Mouse (Mus musculus) heart, adult 2 months (tissue): ENCODE measurements around the gene Vcam1. TPM values are rescaled to one million over a fixed set of nuclear protein-coding genes. Genes with fewer than 3 reads are reported as not detected.

Source experiments
- DNase-seq, 2 experiments: peaks; one replicate each; pipeline ENCODE4 v3.0.0; 2021
- H3K27ac ChIP-seq: fragments of 200-600 bp; 2 replicates; pipeline ENCODE4 v1.8.1; 2022
- H3K27me3 ChIP-seq: fragments of 200-500 bp; 2 replicates; pipeline ENCODE4 v1.6.1; 2012; ENCODE audit warnings: mild to moderate bottlenecking, low read length, inconsistent platforms, mixed read lengths; ENCODE audit not compliant: control insufficient read depth, insufficient read depth
- H3K36me3 ChIP-seq: fragments of 200-500 bp; 2 replicates; pipeline ENCODE4 v1.6.1; 2012; ENCODE audit warnings: low read length, inconsistent platforms; ENCODE audit not compliant: control insufficient read depth, insufficient read depth
- H3K4me1 ChIP-seq: fragments of 200-500 bp; 2 replicates; pipeline ENCODE4 v1.6.1; 2011; ENCODE audit warnings: low read length; ENCODE audit not compliant: control insufficient read depth, insufficient read depth
- H3K4me3 ChIP-seq: fragments of 200-600 bp; 2 replicates; pipeline ENCODE4 v1.8.1; 2022
- H3K79me2 ChIP-seq: fragments of 200-500 bp; replicated peaks from 2 replicates; pipeline ENCODE4 v1.6.1; 2012; ENCODE audit warnings: mild to moderate bottlenecking, inconsistent platforms, low read length, moderate library complexity, mixed read lengths; ENCODE audit not compliant: control insufficient read depth, insufficient read depth
- H3K9ac ChIP-seq: fragments of 200-500 bp; 2 replicates; pipeline ENCODE4 v1.6.1; 2012; ENCODE audit warnings: low read depth, mild to moderate bottlenecking, control low read depth, inconsistent platforms, low read length, mixed read lengths
- CTCF ChIP-seq: fragments of 200-600 bp; IDR thresholded peaks from 2 replicates; pipeline ENCODE4 v1.8.1; 2022; ENCODE audit warnings: antibody characterized with exemption, mild to moderate bottlenecking, moderate library complexity
- EP300 ChIP-seq: fragments of 200-500 bp; IDR thresholded peaks from 2 replicates; pipeline ENCODE4 v1.6.1; 2011; ENCODE audit warnings: low read depth, low read length, control low read depth; ENCODE audit not compliant: insufficient read depth
- POLR2A ChIP-seq: fragments of 200-500 bp; IDR thresholded peaks from 2 replicates; pipeline ENCODE4 v1.6.1; 2011; ENCODE audit warnings: mild to moderate bottlenecking, low read depth, low read length, control low read depth; ENCODE audit not compliant: insufficient read depth
- WGBS: fragments of 180-500 bp; shearing (Covaris S2); methylation state at CpG from one replicate; pipeline ENCODE4 v1.1.7; 2018; 5-methylcytosine and 5-hydroxymethylcytosine counted together
- intact Hi-C: fragments of 180-260 bp; cut with DNase I; formaldehyde crosslinking; loops from one replicate; pipeline ENCODE4 v1.15.1; 2025
- polyA plus RNA-seq: library from polyadenylated mRNA; depleted of rRNA; stranded (reverse); fragments of >200 nt; gene quantifications from 2 replicates; pipeline ENCODE4 v1.2.3, GENCODE M21; 2012
- total RNA-seq, 2 experiments: library from RNA; stranded (reverse); gene quantifications; 2 replicates each; pipeline ENCODE4 v1.2.3; 2021

The Vcam1 gene
- total and polyA plus RNA-seq, 3 experiments, result 5.8 to 15.3 (median 14.7) TPM

DNA sequence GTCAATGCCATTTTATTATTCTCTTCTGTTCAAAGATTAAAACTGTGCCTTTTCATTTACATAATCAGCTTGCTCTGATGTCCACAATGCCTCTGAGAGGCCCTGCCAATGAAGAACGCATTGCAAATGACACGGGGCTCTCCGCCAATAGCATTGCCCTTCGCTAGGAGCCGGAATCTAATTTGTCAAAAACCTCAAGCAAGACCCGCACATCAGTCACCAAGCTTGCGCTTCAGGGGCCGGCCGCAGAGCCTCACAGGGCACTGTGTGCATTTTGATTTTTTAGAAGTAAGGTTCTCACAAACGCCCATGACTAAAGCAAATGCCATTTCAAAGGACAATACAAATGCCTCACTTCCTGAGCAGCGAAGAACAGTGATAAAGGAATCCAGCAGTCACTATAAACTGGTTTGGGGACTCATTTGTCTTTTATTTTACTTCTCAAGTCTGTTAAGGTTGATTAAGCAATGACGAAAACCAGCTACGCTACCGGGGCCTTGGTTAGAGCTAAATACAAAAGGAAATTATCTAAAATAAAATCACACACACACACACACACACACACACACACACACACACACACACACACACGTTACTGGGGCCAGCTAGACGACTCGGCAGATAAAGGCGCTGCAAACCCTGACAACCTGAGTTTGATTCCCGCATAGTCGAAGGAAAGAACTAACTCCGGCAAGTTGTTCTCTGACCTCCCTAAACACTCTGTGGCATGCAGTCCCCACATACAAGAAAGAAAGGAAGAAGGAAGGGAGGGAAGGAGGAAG, 24.4 kb downstream of the Vcam1 start:
- no peaks in the 10 kb centered on the region for H3K27me3 ChIP-seq
- H3K4me1 ChIP-seq, result peaks cover 2% of the 10 kb centered on the region
- intact Hi-C loops, result no loop called here
- peak; percentile 32 to 38 for DNase-seq
- no peak overlapping the region for H3K27ac ChIP-seq
- 32% methylated on average over 21 of the region's 21 CpGs for WGBS
- TF ChIP-seq EP300 (no peak), CTCF (0 out of 2 replicates have a peak, but pooled peaks have one; percentile 5)
- no peaks in the 10 kb centered on the region; the same call in 1 of the 2 replicates for H3K36me3 ChIP-seq
- H3K9ac ChIP-seq, result no peak overlapping the region
- no peak overlapping the region for H3K4me3 ChIP-seq
- no peaks in the 10 kb centered on the region for H3K79me2 ChIP-seq

DNA sequence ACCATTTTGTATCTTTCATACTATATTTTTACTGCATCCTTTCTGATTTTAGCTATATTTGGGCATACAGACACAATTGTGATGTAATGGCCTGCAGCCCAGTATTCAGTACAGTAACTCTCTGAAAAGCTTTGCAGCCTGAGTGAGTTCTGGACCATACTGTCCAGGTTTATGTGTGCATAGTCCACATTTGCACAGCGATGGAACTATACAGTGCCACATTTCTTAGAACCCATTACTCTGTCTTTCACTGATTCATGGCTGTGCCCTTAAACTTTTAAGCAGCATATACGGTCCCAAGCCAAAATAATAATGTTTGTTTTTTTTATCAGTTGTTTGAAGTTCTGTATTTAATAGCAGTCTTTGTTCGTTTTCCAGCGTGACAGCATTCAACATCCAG, 25.2 kb downstream of the Vcam1 start:
- Histone ChIP-seq H3K36me3 (no peaks in the 10 kb centered on the region; the same call in 1 of the 2 replicates), H3K4me1 (peaks cover 2% of the 10 kb centered on the region), H3K4me3 (no peak overlapping the region), H3K9ac (no peak overlapping the region), H3K27me3 (no peaks in the 10 kb centered on the region), H3K27ac (no peak overlapping the region), H3K79me2 (no peaks in the 10 kb centered on the region)
- TF ChIP-seq CTCF (no peak), EP300 (no peak), POLR2A (no peak)
- DNase-seq, result no peak
- intact Hi-C loops, result no loop called here
- WGBS, result 89% methylated on average over 4 of the region's 4 CpGs

DNA sequence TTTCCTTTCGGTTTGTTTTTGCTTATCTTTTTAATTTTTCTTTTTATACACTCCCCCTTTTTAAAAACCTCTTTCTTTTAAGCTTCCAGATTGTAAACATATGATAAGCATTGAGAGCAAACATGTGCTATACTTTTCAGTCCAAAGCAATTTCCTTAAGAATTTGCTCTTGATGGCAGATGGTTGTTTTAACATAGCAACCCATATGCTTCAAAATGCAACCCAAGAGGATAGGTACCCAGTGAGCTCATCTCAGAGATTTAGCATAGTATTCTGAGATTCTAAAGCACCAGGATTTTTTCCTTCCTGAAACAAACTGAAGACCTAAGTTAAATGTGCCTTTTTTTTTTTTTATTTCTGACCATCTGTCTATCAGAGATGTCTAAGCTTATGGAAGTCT, 28.6 kb downstream of the Vcam1 start:
- H3K4me3 ChIP-seq, result no peak overlapping the region
- peaks cover 2% of the 10 kb centered on the region; the same call in 1 of the 2 replicates for H3K4me1 ChIP-seq
- intact Hi-C loops, result no loop called here
- TF ChIP-seq EP300 (no peak), CTCF (no peak), POLR2A (no peak)
- no peaks in the 10 kb centered on the region for H3K27me3 ChIP-seq
- H3K27ac ChIP-seq, result no peak overlapping the region
- no peaks in the 10 kb centered on the region for H3K36me3 ChIP-seq
- no peak overlapping the region for H3K9ac ChIP-seq
- WGBS, result 75% methylated on average over 1 of the region's 1 CpGs
- H3K79me2 ChIP-seq, result no peaks in the 10 kb centered on the region
- DNase-seq, result no peak

DNA sequence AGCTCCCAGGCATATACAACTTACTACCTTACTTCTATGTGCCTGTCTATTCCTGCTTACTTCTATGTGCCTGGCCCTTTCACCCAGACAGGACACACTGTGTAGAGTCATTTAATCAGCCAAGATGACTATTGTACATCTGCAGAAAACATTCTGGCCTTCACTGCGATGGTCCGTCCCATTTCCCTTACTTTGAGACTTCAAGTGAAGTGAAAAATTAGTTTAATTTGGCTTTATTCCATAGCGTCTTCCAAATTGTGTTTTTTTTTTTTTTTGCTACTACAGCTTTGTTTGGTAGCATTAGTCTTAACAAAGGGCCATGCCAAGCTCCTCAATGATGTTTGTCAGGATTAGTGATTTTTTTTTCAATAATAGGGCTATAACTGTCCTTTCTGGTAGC, 33.6 kb downstream of the Vcam1 start:
- DNase-seq, result no peak
- TF ChIP-seq CTCF (no peak), POLR2A (no peak), EP300 (no peak)
- intact Hi-C loops, result loop anchor here (5.0 kb wide), 2 partner anchors 41 to 66 kb away; no protein-coding TSS in a partner anchor
- Histone ChIP-seq H3K4me1 (peaks cover 7% of the 10 kb centered on the region), H3K4me3 (no peak overlapping the region), H3K27me3 (no peaks in the 10 kb centered on the region), H3K27ac (peak overlapping the region; percentile 8; the same call in 1 of the 2 replicates), H3K36me3 (no peaks in the 10 kb centered on the region), H3K9ac (no peak overlapping the region), H3K79me2 (no peaks in the 10 kb centered on the region)
- whole genome bisulfite sequencing, result 47% methylated on average over 3 of the region's 3 CpGs

DNA sequence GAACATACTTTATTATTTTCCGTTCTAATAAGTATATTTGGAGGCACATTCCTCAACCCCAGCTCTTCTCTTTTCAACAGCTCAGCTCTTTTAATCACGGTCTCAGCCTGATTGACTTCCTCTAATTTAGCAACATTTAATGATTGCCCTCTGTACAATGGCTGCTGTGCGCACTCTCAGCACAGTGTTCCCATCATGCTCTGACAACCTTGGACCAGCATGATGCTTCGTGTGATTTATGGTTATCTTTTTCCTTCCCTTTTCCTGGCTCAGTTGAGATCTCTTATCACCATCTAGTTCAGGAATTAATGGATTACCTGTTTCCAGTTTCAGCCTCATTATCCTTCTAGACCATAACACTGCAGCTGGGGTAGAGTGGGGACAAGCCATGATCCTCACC, 34.2 kb downstream of the Vcam1 start:
- peaks cover 7% of the 10 kb centered on the region for H3K4me1 ChIP-seq
- H3K36me3 ChIP-seq, result no peaks in the 10 kb centered on the region
- no peak overlapping the region for H3K9ac ChIP-seq
- intact Hi-C loops, result loop anchor here (5.0 kb wide), 2 partner anchors 42 to 67 kb away; no protein-coding TSS in a partner anchor
- H3K27ac ChIP-seq, result peak overlapping the region; percentile 8; the same call in 1 of the 2 replicates
- no peak overlapping the region for H3K4me3 ChIP-seq
- DNase-seq, result no peak
- H3K27me3 ChIP-seq, result no peaks in the 10 kb centered on the region
- TF ChIP-seq EP300 (no peak), POLR2A (no peak), CTCF (no peak)
- no peaks in the 10 kb centered on the region for H3K79me2 ChIP-seq
- 58% methylated on average over 4 of the region's 4 CpGs for WGBS

DNA sequence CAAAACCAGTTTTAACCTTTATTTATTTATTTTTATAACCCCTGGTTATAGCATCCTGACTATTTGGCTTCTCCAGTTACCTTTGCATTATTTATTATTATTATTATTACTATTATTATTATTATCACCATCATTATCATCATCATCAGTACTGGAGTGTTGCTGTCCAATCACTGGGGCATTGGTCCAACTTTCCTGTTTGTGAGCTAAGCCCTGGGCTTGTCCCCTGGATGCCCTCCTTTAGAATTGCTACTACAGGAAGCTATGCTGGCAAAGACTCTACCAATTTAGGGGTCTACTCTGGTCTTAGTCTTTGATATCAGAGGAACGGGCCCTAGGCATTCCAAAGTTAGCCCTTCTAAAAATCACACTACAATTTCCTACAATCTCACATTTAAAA, 34.6 kb downstream of the Vcam1 start:
- Histone ChIP-seq H3K36me3 (no peaks in the 10 kb centered on the region), H3K27ac (no peak overlapping the region), H3K9ac (no peak overlapping the region), H3K4me3 (no peak overlapping the region), H3K27me3 (no peaks in the 10 kb centered on the region), H3K79me2 (no peaks in the 10 kb centered on the region), H3K4me1 (peaks cover 7% of the 10 kb centered on the region)
- TF ChIP-seq EP300, result no peak
- no peak for TF ChIP-seq CTCF
- no peak for TF ChIP-seq POLR2A
- intact Hi-C loops, result loop anchor here (5.0 kb wide), 2 partner anchors 42 to 67 kb away; no protein-coding TSS in a partner anchor
- WGBS, result 56% methylated on average over 1 of the region's 1 CpGs
- no peak for DNase-seq
